Mouse (Mus musculus): ENCODE data around the gene 2900011O08Rik.
"Not testable (repeated sequence)": the region's sequence is repeated elsewhere in the genome, so short reads cannot be mapped to it uniquely, and the experiment has no call there.

The 2900011O08Rik gene

DNA sequence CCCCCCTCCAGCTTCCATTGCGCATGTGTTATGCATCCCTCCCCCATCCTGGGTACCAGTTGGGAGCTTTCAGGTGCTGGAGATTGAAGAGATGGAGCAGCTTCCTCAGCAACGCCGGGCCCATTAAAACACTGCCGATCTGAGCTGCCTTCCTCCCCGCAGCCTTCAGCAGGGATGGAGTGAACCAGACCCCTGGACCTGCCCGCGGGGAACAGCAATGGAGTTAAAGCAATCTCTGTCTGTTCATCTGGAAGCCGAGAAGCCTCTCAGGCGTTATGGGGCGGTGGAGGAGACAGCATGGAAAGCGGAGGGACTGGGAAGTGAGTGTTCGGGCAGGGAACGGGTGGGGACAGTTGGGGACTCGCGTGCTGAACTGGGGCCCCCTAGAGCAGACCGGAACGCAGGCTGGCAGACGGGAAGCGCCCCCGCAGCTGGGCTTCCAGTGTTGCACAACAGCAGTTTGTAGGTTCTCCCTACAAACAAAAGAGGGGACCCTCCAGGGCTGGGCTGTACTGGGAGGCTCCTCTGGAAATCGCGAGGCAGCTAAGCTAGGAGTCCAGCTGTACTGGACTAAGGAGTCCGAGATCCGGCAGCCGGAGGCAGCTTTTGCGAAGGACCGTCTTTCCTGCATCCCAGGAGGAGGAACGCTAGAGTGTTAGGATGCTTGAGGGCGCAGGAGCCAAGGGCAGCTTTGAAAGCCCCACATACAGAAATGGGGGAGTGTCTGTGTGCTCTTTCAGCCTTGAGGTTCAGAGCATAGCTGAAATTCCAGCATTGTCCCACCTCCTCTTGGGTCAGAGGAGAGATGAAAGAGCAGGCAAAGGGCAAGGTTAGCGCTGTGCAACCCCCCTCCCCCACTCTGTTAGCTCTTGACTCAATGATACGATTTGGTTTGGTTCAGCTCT, at the start of gene 2900011O08Rik, which contains the start of gene Ifitm7:
2900011O08Rik (plus strand) TSS at position 31 of the 905 bp plus-strand sequence.
Ifitm7 (minus strand) TSS at position 315 of the 905 bp plus-strand sequence.
- peak in 1 of 2 experiments; percentile 3 for DNase-seq (ENCODE audit: low spot score in 2 of 2)

DNA sequence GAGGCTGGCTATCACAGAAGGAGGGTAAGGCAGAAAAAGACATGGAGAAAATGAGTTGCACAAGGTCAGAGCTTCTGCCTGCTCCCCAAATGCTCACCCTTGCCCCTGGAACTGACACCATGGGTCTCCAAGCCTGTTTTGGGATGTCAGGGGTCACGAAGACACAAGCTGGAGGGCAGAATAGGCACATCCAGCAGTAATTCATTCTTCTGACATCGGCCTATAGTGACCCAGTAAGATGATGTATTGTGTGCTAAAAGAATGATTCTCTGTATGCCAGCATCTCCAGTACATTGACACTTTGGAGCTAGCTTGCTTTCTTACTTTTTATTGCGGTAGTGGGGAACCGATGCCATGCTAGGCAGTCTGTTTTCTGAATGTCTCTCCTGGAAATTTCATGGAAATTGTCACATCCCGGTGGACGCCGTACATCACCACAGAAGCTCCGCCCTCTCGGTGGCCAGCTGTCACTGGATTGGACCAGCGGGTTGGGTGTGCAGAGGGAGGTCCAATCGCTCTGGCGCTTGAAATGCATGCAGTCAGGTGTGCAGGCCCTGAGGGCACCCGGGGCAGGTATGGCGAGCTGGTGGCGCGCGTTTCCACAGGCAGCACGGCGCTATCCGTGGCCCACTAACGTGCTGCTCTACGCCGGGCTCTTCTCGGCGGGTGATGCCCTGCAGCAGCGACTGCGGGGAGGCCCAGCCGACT, 46.1 kb upstream of the 2900011O08Rik start:
- peak in 1 of 2 experiments; percentile 11 for DNase-seq (ENCODE audit: low spot score in 2 of 2)

DNA sequence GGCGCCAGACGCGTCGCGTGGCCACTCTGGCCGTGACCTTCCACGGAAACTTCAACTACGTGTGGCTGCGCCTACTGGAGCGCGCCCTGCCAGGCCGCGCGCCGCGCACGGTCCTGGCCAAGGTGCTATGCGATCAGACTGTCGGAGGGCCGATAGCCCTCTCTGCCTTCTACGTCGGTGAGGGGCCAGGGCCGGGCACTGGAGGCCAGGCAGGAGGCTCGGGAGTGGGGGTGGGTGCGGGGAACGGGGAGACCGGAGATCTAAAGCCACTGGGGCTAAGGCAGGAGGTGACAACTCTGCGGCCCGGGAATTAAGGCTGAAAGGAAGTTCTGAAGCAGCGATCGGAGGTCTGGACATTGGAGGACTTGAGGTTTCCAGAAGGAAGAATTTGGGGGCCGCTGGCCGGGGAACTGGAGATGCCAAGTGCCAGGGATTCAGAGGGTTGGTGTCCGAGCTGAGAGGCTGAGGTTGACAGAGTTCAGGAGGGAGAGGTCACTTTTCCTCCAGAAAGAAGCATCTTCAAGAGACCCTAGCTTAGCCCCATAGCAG, 45.5 kb upstream of the 2900011O08Rik start:
- peak in 1 of 2 experiments; percentile 27 for DNase-seq (ENCODE audit: low spot score in 2 of 2)

DNA sequence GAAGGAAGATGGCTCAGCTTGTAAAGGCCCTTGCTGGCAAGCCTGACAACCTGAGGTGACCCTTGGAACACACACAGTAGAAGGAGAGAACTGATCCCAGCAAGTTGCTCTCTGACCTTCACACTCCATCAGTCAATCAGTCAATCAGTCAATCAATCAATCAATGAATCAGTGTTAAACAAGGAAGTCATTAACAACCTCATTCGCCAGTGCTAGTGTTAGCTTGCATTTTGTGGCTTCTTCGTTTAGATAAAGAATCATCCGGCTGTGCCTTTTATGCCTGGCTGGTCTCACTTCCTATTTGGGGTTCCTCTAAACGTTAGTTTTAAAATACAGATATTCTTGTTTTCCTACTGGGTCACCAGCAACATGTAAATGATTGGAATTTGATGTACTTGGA, 42.2 kb upstream of the 2900011O08Rik start:
- DNase-seq (ENCODE audit: low spot score in 2 of 2) = no peak

DNA sequence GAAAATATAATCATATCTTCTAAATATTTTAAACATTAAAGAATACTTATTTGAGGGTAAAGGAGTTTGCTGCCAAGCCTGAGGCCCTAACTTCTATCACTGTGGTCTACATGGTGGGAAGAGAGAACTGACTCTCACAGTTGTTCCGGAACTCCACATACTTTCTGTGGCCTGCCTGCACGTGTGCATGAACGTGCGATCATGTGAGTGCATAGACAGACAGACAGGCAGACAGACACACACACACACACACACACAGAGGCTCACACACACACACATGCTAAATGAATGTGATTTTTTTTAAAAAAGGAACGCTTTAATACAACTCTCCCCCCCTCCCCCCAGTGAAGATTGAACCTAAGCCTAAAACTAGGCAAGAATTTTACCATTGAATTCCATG, 41.7 kb upstream of the 2900011O08Rik start:
- DNase-seq (ENCODE audit: low spot score in 2 of 2) = no peak

DNA sequence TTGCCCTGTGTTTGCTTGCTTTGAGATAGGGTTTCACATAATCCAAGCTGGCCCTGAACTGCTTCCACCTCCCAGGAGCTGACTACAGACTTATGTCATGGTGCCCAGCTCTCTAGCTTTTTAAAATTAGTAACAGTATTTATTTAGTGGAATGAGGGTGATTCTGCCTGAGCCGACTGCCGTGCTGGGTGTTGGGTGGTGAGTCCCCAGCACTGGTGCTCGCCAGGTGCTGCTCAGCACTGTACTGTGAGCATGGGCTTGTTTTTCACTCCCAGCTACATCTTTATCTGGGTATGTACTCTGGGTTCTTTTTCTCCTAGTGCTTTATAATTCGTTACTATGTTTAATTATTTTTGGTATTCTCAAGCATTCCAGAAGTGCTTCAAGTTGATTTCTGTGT, 41.3 kb upstream of the 2900011O08Rik start:
- no peak for DNase-seq (ENCODE audit: low spot score in 2 of 2)

DNA sequence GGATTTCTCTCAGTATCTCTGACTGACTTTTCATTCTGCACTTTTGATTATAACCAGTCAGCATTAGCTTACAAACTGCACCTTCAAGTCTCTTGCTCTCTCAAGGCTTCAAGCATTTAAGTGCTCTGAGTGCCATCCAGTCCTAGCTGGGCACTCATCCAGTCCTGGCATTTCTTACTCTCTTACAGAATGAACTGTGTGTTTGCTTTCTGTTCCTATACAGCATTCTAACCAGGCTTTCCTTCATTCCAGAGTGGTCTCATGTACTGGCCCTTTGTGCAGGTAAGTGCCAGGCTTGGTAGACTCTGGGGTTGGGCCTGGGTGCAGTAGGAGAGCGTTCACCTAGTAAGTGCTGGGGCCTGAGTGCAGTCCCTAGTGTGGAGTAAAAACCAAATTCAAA, 40.1 kb upstream of the 2900011O08Rik start:
- no peak for DNase-seq (ENCODE audit: low spot score in 2 of 2)

DNA sequence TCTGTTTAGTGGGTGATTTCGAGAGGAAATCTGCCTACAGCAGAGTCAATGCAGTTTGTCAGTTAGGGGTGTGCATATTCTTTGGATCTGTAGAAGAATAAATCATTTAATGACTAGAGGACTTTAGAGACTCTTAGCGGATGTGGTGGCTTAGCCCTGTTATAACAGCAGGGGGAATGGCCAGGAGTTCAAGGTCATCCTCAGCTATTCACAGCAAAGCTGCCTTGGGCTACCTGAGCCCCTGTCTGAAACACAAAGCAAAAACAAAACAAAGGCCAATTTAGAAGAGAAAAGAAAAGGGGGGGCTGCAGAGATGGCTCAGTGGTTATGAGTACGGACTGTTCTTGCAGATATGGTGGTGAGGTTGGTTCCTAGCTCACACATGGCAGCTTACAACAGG, 35.2 kb upstream of the 2900011O08Rik start:
- no peak for DNase-seq (ENCODE audit: low spot score in 2 of 2)

DNA sequence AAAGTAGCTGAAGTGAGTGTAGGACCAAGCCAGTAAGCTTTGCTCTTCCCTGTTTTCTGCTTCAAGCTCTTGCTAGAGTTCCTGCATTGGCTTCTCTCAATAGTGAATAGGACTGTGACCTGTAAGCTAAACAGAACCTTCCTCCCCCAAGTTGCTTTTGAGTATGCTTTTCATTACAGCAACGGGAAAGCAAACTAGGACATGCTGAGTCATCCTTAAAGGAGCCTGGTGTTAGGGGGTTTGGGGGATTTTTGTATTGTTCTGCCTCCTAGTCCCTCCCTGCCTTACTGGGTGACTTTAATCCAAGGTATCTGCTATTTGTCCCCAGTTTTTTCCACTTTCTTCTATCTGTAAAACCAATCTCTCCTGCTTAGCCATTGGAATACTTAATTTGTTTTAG, 24.4 kb upstream of the 2900011O08Rik start:
- DNase-seq (ENCODE audit: low spot score in 2 of 2) = no peak

DNA sequence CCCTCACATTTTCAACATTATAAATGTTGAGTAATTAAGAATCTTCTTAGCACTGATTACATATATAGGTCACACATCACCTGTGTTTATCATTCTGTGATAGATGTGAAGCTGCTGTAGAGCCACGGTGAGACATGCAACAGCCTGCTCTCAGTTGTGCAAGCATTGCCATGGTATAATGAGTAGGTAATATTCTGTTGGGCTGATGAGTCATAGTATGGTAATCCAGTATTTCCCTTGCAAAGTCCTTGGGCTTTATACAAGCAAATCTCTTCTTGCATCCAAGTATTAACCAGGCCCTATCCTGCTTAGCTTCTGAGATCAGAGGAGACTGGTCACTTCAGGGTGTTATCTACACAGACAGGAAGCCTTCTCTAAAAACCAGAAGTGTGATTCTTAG, 17.3 kb upstream of the 2900011O08Rik start:
- DNase-seq (ENCODE audit: low spot score in 2 of 2) = no peak

DNA sequence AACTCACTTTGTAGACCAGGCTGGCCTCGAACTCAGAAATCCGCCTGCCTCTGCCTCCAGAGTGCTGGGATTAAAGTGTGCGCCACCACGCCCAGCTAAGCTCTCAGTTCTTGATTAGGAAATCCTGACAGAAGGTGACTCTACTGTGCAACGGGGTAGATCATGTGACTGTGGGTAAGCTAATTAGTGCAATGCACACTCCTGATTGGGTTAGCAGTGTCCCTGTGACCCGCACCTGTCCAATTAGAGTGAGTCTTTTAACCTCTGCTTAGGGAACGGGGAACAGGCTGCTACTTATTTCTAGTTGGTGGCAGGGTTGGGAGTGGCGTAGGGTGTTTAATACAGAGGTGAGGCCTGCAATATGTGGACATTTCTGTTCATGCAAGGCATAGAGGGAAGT, 14.4 kb upstream of the 2900011O08Rik start:
- DNase-seq (ENCODE audit: low spot score in 2 of 2) = no peak

DNA sequence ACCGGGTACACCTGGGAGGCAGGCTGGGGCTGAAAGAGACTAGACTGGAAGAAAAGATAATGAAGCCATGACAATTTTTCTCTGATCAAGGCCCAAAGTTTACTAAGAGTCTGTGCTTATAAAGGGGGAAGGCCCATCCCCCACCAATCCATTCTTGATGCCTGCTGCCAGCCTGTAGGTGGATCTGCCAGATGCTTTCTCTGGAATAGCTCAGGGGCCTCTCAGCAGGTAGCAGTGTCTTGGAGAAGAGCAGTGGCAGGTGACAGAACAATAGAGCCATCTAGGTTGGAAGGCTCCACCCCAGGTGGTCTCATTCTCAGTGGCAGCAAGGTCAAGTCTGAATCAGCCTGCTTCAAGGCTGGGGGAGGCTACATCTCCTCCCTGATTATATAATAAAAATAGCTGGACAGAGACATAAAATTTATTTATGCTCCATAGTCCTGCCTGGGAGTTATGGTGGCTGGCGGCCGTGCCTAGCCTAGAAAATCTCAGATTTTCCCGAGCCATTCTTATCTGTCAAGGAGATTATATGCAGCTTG, 10.0 kb upstream of the 2900011O08Rik start:
- not testable (repeated sequence) for DNase-seq (ENCODE audit: low spot score in 2 of 2)

DNA sequence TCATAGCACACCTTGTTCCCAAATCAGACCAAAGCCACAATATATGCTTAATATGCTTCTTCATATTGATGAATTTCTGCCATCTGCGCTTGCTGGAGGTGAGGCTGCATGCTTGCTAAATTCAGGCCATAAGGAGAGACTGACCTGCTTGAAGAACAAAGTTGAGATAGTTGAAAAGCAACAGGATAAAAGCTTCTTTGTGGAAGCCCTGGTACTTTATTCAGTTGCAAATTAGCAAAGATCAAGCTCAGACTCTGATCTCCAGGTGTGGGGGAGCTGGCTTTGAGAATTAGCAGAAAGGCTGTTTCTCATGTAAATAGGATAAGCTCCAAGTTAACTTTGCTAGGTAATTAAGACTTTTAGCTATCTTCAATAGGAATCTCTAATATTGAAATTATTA, 9.4 kb upstream of the 2900011O08Rik start:
- not testable (repeated sequence) for DNase-seq (ENCODE audit: low spot score in 2 of 2)

DNA sequence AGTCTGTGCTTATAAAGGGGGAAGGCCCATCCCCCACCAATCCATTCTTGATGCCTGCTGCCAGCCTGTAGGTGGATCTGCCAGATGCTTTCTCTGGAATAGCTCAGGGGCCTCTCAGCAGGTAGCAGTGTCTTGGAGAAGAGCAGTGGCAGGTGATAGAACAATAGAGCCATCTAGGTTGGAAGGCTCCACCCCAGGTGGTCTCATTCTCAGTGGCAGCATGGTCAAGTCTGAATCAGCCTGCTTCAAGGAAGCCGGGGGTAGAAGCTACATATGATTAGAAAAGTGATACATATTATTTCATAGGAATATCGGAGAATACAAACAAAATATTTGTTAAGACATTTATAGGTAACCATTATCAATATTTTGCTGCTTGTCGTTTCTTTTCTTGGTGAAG, 4.7 kb upstream of the 2900011O08Rik start:
- not testable (repeated sequence) for DNase-seq (ENCODE audit: low spot score in 2 of 2)

DNA sequence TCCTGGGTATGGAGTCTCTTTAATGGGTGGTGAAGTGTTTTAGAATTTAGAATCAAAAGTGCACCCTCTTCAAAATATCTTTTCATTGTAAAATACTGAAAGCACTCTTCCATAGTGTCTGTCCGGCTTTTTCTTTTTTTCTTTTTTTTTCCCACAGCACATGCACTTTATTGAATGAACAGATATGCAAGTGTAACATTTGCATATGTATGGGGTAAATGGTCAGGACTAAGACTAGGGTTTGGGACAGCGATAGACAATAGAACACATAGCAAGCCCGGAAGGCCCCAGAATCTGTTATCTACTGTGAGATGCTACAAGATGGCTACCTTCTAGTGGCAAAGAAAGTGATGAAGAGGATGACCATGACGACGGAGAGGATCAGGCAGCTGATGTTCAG, 3.2 kb upstream of the 2900011O08Rik start:
- DNase-seq (ENCODE audit: low spot score in 2 of 2) = no peak

DNA sequence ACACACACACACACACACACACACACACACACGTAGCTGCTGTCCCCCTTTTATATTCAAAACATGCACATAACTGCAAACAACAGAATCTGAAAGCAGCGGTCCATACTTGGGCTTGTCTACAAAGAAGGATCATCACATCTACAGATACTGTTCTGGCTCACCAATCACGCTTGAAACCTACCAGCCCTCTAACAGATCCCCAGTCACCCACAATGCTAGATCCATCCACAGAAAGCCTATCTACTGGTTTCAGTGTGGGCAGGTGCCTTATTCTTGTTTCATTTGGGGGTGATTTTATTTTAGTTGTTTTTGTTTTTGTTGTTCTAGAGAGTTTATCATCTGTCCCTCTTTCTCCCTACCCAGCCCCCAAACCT, 219 bp upstream of the 2900011O08Rik start:
- no peak for DNase-seq (ENCODE audit: low spot score in 2 of 2)

DNA sequence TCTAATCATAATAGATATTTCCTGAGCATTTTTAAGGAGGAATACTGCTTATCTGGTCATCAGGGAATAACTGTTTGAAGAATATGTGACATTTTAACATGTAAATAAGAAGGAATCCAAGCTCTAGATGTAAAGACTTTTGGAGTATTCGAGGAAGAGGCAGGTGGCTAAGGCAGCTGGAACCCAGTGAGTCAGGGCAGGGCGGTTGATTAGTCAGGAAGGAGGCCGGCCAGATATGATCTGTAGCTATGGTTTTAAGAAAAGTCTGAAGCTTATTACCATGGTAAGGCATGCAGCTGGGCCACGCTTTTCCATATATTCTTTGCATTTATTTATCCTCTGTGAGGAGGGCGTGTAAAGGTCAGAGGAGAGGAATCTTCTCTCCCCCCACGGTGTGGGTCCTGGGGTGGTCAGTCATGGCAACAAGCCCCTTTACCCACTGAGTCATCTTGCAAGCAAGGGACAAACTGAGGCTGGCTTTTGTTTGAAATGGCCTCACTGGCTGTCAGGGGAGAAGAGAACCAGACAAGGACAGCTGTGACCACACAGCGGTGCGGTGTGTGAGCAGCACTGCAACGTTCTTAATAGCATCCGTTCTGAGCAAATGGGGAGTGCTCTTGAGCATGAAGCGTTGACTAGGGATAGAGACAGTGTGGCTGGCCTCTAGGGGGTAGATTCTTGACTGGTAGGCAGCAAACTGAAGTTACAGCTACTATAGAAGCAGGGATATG, 6.3 kb downstream of the 2900011O08Rik start:
- no peak for DNase-seq (ENCODE audit: low spot score in 2 of 2)

DNA sequence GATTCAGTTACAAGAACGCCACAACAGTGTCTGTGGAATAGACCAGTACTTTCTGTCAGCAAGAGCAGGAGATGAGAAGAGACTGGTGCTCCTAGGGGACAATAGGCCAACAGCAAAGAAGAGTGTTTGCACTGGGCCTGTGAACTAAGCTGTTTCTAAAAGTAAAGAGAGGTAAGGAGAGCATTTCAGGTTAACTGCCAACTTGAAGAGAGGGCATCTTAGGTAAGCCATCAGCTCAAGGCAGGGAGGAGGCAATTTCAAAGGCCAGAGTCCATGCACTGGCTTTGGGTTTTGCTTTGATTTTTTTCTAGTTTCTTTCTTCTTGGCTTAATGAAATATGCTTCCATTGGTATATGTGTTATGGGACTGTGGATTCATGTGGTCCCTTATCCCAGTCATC, 7.7 kb downstream of the 2900011O08Rik start:
- DNase-seq (ENCODE audit: low spot score in 2 of 2) = no peak

DNA sequence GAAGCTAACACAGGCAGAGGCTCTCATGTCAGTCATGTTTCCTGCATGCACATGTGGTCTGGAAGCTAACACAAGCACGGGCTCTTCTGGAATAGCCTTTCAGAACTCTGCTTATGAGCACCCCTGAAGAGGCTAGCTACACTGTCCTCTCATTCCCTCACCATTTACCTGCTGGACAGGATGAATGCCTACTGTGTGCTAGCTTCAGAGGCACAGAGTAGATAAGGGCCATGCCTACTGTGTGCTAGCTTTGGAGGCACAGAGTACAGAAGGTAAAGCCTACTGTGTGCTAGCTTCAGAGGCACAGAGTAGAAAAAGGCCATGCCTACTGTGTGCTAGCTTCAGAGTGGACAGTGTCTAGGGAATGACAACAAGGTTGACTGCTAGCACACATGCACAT, 8.1 kb downstream of the 2900011O08Rik start:
- no peak for DNase-seq (ENCODE audit: low spot score in 2 of 2)

DNA sequence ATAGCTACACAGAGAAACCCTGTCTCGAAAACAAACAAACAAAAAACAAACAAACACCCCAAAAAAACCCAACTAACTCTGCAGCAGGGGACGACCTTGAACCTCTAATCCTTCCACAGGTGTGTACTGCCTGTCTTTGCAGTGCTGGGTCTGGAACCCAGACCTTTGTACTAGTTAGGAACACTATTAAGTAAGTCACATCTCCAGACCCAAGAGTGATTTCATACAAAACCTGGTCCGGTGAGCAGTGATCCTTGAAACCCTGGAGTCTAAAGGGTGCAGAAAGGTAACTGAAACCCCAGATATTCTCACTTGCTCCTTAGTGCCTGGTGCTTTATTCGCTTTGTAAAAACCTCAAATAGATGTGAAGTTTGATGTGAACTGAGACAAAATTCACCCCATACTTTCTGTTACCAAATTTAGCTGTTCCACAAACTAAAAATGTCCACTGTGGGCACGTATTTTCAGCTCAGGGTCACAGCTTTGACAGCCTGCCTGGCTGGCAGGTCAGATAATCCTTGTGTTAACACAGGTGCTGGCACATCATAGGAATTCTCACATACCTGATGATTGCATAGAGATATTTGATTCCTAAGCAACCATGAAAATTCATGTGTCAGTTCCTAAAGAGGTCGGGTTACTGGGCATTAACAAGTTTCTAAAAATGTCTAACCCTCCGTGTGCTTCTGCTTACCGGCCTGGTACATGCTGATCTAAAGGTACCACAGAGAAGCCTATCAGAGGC, 17.2 kb downstream of the 2900011O08Rik start:
- no peak for DNase-seq (ENCODE audit: low spot score in 2 of 2)

DNA sequence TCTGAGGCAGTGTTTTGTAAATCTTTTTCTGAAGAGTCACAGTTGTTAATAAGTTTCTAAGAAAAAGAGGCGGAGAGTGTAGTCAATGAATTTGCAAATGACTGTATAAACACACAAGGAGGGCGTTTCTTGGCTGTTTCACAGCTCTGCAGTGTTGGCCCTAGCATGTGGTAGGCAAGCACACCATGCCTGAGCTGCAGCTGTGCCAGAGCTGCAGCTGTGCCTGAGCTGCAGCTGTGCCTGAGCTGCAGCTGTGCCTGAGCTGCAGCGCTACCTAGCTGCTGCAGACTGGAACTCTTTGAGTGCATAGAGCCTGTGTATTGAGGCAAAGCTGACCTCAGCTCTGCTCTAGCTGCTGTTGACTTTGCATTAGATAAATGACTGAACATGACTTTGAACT, 17.8 kb downstream of the 2900011O08Rik start:
- no peak for DNase-seq (ENCODE audit: low spot score in 2 of 2)

Measured in urinary bladder, adult 18-20 months (tissue).